Mouse (Mus musculus) embryo, embryonic 11.5 days (tissue): ENCODE data around the gene Milr1.
"Not testable (repeated sequence)": the region's sequence is repeated elsewhere in the genome, so short reads cannot be mapped to it uniquely, and the experiment has no call there.

Source experiments
- DNase-seq: peaks from one replicate; pipeline ENCODE4 v3.0.0-alpha.2; 2012; ENCODE audit warnings: low read depth, low spot score

Gene Milr1

DNA sequence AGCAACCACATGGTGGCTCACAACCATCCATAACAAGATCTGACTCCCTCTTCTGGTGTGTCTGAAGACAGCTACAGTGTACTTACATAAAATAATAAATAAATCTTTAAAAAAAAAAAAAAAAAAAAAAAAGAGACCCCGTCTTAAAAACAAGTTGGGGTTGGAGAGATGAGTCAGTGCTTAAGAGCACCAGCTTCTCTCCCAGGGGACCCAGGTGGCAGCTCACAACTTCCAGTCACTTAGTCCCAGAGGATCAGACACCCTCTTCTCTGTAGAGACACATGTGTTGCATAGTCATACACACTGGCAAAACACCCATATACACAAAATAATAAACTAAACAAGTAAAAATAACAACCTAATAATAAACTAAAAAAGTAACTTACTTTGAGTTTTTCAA, 56.4 kb downstream of the Milr1 start:
- DNase-seq = not testable (repeated sequence)

DNA sequence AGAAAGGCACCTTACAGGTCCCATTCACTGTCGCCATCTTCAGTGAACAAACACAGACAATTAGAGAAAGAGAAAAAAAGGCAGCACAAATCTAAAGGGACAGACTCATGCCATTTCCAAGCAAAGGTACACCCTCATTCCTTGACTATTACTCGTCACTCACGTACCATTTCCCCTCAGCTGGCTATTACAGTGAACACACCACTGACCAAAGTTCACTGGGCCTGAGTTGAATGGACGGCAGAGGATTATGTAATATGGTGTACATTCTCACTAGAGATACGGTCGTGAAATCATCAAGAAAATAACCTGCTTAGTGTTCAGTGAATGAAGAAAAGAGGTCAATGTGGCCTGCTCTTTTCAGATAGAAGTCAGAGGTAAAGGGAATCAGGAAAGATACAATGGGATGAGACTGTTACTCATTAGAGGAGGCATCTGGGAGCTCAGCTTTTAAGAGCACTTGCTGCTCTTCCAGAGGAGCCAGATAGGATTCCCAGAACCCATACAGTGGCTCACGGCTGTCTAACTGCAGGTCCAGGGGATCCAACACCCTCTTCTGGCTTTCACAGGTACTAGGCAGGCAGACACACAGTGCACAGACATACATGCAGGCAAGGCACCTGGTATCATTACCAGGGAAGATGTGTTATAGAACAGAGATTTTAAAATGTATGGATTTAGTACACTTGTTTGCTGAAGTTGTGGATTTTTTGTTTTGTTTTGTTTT, 61.5 kb downstream of the Milr1 start:
- DNase-seq = no peak

DNA sequence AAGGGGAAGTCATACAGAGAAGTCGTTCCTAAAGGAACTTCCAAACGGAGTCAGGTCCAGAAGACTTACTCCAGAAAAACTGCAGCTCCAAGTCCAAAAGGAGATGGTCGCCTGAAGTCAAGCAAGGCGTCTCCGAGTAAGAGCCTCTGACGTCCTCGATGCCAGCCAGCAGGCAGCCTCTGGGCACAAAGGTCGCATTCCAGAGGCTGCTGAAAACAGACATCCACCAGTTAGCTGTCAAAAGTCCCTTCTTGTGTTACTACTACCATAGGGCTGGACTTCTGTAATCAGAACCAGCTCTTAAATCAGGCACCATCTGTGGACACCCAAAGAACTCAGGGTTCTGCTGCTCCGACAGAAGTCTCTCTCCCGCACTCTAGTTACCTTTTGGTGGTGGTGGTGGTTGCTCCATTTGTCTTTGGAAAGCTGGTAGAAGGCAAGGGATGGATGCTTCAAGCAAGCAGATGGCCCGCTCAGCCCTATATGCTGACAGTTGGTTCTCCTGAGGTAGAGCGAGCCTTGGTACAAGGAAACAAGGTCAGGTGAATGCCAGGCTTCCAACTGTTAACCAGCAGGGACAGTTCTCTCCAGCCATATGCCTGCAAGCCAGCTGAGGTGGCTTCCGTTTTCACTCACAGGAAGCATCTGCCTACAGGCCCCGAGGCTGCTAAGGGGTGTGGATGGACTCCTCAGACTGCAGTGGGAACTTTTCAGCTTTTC, 63.7 kb downstream of the Milr1 start:
- DNase-seq = no peak

DNA sequence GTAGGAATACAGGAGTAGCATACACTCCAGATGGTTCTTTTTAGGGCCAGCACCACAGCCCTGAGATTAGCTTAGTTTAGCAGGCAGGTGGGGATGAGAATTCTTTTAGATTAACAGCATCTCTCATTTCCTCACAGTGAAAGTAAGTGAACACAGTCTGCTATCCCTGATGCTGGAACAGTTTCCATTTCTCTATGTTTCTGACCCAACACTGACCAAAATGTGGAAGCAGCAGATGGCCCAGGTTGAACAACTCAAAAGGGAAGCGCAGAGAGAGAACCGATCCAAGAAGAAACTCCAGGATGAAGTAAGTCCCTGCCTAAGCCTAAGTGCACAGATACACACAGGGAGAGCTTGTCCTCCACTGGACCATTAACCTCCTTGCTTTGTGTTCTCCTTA, 64.3 kb downstream of the Milr1 start:
- no peak for DNase-seq

DNA sequence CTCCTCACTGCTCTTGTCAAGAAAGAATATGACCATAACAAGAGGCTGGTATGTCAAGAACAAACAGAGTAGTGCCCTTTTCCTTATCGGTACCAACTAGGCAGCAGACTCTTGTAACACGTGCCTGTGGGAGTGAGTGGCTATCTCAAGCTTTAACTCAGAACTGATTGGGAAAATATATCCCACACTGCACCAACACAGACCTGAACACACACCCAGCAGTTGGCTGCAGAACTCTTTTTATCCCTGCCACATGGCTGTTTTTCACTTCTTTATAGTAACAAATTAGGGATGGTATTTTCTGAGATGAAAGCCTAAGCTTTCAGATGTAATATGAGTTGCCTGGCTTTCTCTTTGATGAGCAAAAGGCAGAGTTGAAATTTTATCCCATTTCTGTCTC, 64.7 kb downstream of the Milr1 start:
- DNase-seq = no peak

DNA sequence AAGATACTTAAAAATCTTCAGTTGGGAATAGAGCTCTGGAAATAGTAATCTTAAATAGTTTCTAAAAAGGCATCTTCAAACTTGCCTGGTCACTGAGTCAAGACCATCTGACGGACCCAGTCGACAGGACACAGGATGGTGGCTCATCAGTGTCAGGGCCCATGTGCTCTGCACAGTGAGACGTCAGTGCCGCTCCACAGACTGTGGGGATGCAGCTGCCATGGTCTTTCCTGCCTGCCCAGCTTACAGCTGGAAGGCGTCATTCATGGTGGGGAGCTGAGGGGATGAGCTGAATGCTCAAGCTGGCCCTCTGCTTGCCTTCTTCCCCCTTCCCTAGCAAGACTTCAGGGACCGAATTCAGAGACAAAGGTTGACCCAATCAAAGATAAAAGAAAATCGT, 65.3 kb downstream of the Milr1 start:
- DNase-seq = no peak

DNA sequence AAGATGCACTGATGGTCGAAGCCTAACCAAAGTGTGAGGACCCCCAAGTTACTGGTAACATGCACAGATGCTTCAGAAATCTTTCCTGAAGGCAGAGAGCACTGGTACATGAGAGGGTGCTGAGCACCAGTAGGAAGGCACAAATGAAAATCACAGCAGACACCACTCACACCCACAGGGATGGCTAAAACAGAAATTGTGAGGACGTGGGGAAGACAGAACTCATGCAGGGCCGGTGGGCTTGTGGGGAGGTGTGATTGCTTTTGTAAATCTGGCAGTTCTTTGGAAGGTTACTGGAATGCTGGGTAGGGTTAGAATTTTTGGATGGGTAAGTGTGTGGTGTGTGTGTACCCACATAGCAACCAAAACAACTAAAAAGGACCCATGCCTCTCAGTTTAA, 66.1 kb downstream of the Milr1 start:
- DNase-seq = no peak

DNA sequence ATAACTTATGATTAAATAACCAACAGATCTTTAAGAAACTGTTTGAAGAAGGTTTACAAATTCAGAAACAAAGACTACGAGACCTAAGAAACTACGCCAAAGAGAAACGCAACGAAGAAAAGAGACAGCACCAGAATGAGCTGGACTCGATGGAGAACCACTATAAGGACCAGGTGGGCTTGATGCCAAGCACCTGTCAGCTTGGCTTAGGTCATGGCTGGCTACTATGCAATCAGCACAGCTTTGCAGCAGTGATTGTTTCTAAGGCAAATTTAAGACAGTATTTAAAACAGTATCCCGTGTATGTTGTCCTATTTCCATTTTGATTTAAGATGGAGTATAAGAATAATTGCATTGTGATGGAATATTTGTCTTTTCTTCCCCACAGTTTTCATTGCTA, 66.8 kb downstream of the Milr1 start:
- DNase-seq = no peak

DNA sequence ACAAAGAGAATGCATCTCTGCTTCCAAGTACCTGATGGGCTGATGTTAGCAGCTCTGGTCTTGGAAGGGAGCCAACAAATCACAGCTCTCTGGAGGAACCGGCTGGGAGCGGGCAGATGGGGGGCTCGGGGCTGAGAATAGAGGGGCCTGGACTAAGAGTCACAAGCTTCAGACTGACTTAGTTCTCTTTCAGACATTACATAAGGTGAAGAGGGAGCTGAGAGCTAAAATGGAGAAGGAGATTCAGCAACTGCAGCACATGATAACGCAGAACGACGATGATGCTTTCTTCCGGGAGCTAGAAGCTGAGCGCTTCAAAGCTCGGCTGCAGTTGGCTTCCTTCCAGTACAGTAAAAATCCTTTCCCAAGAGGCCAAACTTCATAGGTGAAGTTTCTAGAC, 67.3 kb downstream of the Milr1 start:
- no peak for DNase-seq
